Mouse (Mus musculus) megakaryocyte, embryonic 14.5 days (primary cell): Measurements from ENCODE around the gene Tbc1d16. TPM values are rescaled to one million over a fixed set of nuclear protein-coding genes. Genes with fewer than 3 reads are reported as not detected.

Experiments used
- H3K27me3 ChIP-seq: replicated peaks from 2 replicates; pipeline ENCODE3; 2012; ENCODE audit warnings: inconsistent platforms
- H3K36me3 ChIP-seq: replicated peaks from 2 replicates; pipeline ENCODE3; 2012; ENCODE audit warnings: low read length, inconsistent platforms, mixed read lengths
- H3K4me1 ChIP-seq: 2 replicates; pipeline ENCODE4 v1.6.1; 2012; ENCODE audit warnings: inconsistent platforms
- H3K4me3 ChIP-seq: replicated peaks from 2 replicates; pipeline ENCODE3; 2012; ENCODE audit warnings: moderate library complexity, mild to moderate bottlenecking, inconsistent platforms
- H3K9me3 ChIP-seq: 2 replicates; pipeline ENCODE4 v1.6.1; 2012; ENCODE audit warnings: inconsistent platforms
- FLI1 ChIP-seq: IDR thresholded peaks from 2 replicates; pipeline ENCODE4 v1.6.1; 2012; ENCODE audit warnings: low read length, inconsistent platforms, mixed read lengths
- GATA1 ChIP-seq: IDR thresholded peaks from 3 replicates; pipeline ENCODE4 v1.6.1; 2012; ENCODE audit warnings: mixed read lengths, low read length, inconsistent platforms, borderline replicate concordance
- polyA plus RNA-seq: library from polyadenylated mRNA; stranded (reverse); fragments of >175 nt; gene quantifications from 2 replicates; pipeline ENCODE4 v1.2.3, GENCODE M21; 2012; ENCODE audit warnings: low replicate concordance; ENCODE audit not compliant: insufficient read depth

The Tbc1d16 gene
- polyA plus RNA-seq, 1 experiment = 0.85 TPM

DNA sequence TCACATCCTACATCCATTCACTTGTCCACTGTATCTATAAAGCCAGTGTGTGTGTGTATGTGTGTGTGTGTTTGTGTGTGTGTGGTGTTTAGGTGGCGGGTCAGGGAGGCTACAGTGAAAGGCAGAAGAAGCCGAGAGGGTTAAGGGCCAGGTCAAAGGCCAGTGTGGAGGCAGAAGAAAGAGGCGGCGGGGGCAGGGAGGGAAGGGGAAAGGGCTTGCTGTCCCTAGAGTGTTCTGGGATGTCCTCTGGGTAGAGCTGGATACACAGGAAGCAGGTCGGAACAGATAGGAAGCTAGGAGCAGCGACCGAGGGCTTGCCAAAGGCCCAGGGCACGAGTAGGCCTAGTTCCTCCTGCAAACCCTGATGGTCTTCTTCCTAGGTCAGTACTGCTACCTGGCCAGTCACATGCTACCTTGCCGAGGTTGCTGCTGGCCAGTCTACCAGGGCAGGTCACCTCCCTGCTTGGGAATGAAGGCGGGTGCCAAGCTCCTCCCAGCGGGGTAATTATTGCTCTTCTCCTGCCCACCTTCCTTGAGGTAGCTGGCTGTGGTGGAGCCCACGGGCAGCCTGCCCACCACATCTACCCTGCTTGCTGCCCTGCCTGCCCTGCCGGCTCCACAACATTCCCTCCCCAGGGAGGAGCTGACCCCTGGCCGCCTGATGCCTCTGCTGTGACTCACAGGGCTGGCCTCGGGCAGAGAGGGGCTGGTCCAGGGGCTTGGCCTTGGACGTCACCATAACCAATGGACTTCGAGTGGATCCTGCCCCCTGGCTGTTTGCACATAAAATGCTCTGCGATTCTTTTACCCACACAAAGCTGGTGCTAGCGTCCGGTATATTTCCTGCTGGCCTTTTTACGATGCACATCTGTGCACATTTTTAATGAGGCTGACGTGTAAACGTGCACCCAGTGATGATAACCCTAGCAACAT lies 102.1 kb downstream of the Tbc1d16 start:
- TF ChIP-seq GATA1 = no peak
- TF ChIP-seq FLI1 = no peak
- Histone ChIP-seq H3K4me1 (peaks cover 45% of the 10 kb centered on the region), H3K9me3 (peaks cover 8% of the 10 kb centered on the region), H3K36me3 (no peaks in the 10 kb centered on the region), H3K27me3 (peaks cover 90% of the 10 kb centered on the region), H3K4me3 (peak overlapping the region; percentile 14)

DNA sequence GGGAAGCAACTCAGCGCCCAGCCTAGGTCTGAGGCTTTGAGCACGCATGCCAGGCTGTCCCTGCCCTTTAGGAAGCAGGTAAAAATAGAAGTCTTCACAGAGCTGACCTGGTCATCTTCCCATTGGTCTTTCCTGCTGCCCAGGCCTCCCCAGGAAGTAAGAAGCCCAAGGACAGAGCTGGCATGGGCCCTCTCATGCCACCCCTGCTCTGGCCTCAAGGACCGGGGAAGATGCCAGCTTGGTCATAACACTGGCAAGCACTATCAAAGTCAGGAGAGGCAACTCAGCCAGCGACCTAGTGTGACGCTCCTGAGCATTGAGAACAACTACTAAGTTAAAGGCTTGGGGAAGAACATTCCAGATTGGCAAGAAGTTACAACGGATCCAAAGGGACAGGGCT lies 103.8 kb downstream of the Tbc1d16 start:
- H3K27me3 ChIP-seq = peaks cover 94% of the 10 kb centered on the region
- TF ChIP-seq FLI1 (no peak), GATA1 (no peak)
- H3K9me3 ChIP-seq = no peaks in the 10 kb centered on the region
- H3K36me3 ChIP-seq = no peaks in the 10 kb centered on the region
- no peak overlapping the region for H3K4me3 ChIP-seq
- peaks cover 45% of the 10 kb centered on the region for H3K4me1 ChIP-seq

DNA sequence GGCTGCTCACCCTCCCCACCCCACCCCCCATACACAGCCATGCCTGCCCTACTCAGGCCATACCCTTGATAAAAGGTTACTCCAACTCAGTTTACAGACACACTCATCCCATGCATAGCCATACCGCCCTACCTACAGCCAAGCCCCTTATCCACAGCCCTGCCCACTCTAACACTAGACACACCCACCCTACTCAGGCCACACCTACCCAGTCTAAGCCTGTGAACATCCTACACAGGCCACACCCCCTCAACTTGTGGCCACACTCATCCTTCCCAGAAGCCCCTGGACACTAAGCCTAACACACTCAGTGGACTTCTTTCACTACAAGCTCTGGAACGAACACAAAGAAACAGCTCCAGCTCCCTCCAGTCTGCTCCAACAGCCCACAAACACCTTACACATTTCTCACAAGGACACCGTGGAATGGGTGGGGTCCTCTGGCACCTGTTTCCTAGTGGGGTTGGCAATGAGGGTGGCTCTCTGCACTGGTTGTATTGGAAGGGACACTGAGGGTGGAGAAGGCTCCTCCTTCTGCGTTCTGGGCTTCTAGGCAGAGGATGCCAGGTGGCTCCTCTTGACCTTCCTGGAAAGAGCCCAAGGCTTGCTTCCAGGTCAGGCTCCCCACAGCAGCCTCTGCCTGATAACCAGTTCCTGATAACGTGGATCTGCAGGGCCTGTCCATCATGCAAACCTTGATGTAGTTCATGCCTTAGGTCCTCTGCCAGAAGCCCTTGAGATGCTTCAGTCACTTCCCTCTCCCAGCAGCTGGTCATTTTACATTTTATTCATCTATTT lies 104.6 kb downstream of the Tbc1d16 start:
- Histone ChIP-seq H3K9me3 (no peaks in the 10 kb centered on the region), H3K4me3 (no peak overlapping the region), H3K4me1 (peaks cover 38% of the 10 kb centered on the region), H3K27me3 (peaks cover 94% of the 10 kb centered on the region), H3K36me3 (no peaks in the 10 kb centered on the region)
- no peak for TF ChIP-seq GATA1
- no peak for TF ChIP-seq FLI1

DNA sequence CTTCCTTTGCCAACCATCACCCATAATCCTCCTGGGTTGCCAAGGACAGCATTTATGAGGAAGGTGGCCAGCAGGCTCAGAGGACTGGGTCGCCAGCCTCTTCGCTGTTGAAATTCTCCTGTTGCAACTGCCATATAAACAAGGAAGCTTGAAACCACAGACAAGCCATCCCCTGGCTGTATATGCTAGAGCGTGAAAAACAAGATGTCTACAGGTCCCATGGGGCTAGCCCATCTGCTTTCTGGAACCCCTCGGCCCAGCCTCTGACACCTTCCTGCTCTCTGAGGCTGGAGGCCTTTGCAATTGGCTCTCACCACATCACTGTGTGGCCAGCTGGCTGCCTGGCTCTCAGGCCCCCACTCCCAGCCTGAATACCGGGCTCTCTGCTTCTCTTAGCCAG lies 105.9 kb downstream of the Tbc1d16 start:
- no peaks in the 10 kb centered on the region for H3K36me3 ChIP-seq
- no peak for TF ChIP-seq GATA1
- TF ChIP-seq FLI1 = no peak
- peaks cover 92% of the 10 kb centered on the region for H3K27me3 ChIP-seq
- H3K4me3 ChIP-seq = no peak overlapping the region
- peaks cover 30% of the 10 kb centered on the region for H3K4me1 ChIP-seq
- no peaks in the 10 kb centered on the region for H3K9me3 ChIP-seq

DNA sequence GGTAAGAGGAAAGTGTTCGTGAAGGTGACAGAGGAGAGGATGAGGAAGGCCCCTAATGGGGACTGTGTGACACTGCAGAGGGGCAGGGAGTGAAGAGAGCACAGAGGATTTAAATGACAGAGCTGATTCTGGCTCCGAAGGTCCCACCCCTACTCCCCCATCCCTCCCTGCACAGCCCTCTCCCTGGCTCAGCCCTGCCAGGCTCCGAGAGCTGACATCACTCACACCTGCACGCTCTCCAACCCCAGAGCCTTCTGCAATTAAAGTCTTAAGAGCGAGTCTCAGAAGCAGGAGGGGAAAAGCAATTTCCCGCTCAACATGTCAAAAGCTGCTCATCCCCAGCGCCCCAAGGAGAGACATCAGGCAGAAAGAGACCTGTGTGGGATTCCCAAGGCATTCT lies 109.4 kb downstream of the Tbc1d16 start:
- no peak for TF ChIP-seq FLI1
- TF ChIP-seq GATA1 = no peak
- peaks cover 84% of the 10 kb centered on the region for H3K27me3 ChIP-seq

DNA sequence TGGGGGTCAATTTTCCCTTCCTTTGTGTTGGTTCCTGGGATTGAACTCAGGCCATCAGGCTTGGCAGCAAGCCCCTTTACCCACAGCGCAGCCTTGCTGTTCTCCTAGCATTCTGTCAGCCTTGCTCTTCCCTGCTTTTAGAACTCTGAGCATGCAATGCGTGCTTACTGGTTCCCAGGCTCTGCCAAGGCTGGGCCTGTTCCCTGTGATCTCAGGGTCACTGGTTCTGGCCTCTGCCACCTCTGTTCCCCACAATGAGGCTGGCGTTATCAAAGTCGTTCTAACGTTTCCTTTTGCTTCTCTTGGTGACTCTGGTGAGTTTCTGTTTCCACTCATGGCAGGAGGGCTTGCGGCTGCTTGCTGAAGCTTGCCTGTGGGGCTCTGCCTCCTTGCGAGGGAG lies 110.4 kb downstream of the Tbc1d16 start:
- Histone ChIP-seq H3K9me3 (peaks cover 10% of the 10 kb centered on the region), H3K4me3 (no peak overlapping the region), H3K27me3 (peaks cover 82% of the 10 kb centered on the region), H3K36me3 (no peaks in the 10 kb centered on the region), H3K4me1 (peaks cover 11% of the 10 kb centered on the region; the same call in 1 of the 2 replicates)
- TF ChIP-seq GATA1 = no peak
- no peak for TF ChIP-seq FLI1

More for the DNA sequence above, 109.4 kb downstream of the Tbc1d16 start:
- Histone ChIP-seq H3K9me3 (peaks cover 2% of the 10 kb centered on the region), H3K4me1 (peaks cover 21% of the 10 kb centered on the region), H3K4me3 (no peak overlapping the region), H3K36me3 (no peaks in the 10 kb centered on the region)

DNA sequence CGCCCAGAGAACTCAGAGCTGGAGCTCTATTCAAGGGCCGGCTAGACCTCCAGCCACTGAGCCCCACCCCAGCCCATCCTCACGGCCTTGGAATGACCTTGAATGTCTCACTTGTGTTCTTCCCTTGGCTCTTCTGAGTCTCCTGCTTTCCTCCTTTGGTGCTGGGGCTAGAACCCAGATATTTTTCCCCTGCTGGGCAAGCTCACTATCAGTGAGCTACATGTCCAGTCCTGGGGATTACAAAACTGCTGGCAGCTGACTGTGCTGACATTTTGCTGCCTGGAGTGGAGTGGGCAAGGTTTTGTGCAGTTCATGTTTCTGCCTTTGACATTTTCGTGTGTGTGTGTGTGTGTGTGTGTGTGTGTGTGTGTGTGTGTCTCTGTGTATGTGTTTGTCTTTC lies 111.3 kb downstream of the Tbc1d16 start:
- TF ChIP-seq GATA1 (no peak), FLI1 (no peak)
- Histone ChIP-seq H3K4me3 (no peak overlapping the region), H3K36me3 (no peaks in the 10 kb centered on the region), H3K9me3 (peaks cover 14% of the 10 kb centered on the region), H3K27me3 (peaks cover 81% of the 10 kb centered on the region), H3K4me1 (peaks cover 9% of the 10 kb centered on the region; the same call in 1 of the 2 replicates)

DNA sequence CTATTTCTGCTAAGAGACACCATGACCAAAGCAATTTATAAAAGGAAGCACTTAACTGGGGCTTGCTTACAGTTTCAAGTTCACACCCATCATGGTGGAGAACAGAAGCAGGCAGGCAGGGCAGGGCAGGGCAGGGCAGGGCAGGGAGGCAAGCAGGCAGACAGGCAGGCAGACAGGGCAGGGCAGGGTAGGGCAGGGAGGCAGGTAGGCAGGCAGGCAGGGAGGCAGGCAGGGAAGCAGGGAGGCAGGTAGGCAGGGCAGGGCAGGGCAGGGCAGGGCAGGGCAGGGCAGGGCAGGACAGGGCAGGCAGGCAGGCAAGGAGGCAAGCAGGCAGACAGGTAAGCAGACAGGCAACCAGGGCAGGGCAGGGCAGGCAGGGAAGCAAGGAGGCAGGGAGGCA lies 115.6 kb downstream of the Tbc1d16 start:
- Histone ChIP-seq H3K4me1 (peaks cover 5% of the 10 kb centered on the region; the same call in 1 of the 2 replicates), H3K9me3 (peaks cover 16% of the 10 kb centered on the region), H3K27me3 (peaks cover 76% of the 10 kb centered on the region), H3K36me3 (no peaks in the 10 kb centered on the region), H3K4me3 (peak overlapping the region; percentile 42)
- TF ChIP-seq GATA1 (no peak), FLI1 (no peak)

DNA sequence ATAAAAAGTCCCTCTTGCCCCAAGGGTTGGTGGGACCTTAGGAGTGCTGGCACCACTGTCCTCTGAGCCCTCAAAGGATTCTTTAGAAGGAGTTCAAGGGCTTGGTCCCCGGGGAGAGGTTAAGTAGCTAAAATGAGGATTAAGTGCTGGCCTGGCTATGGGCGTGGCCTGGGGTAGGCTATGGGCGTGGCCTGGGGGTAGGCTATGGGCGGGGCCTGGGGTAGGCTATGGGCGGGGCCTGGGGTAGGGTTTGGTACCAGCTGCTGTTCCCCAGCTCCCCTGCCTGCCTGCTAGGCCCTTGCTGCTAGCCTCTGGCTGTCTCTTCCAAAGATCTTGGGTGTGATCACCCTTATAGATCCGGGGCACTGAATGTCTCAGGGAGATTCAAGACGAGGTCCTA lies 117.0 kb downstream of the Tbc1d16 start:
- H3K4me1 ChIP-seq = peaks cover 6% of the 10 kb centered on the region; the same call in 1 of the 2 replicates
- no peaks in the 10 kb centered on the region for H3K36me3 ChIP-seq
- TF ChIP-seq FLI1 (no peak), GATA1 (no peak)
- peaks cover 82% of the 10 kb centered on the region for H3K27me3 ChIP-seq
- no peak overlapping the region for H3K4me3 ChIP-seq
- H3K9me3 ChIP-seq = peaks cover 16% of the 10 kb centered on the region
